Comparison of ENCODE assay signal across 19 mouse cellular contexts in the genomic region with DNA sequence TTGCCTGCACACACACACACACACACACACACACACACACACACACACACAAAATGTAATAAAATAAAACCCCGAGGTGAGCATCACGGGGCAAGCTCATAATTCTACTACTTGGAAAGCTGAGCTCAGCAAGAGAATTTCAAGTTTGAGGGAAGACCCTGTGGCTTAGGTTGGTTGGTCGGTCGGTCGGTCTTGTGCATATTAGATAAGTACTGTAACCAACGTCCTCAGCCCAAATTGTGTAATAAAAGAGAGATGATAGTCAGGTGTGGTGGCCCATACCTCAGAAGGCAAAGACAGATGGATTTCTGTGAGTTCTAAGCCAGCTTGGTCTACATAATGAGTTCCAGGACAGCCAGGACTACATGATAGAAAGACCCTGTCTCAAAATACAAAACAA.
"Had no signal": no experiment of that assay in that cellular context is flagged by ENCODE, and none has a peak within 500 bp of the region (broad histone marks: within the 10 kb centered on the region; RNA-seq: fewer than 3 reads in every experiment).

No protein-coding gene starts in this region.

- H3K9me3 ChIP-seq: limb, embryonic 10.5 days; limb, embryonic 13.5 days; megakaryocyte, embryonic 14.5 days; neural tube, embryonic 12.5 days; neural tube, embryonic 15.5 days; stomach, embryonic 15.5 days had no signal

- H3K4me3 ChIP-seq: layer of hippocampus, adult 2 months; limb, embryonic 10.5 days; limb, embryonic 13.5 days; megakaryocyte, embryonic 14.5 days; neural tube, embryonic 12.5 days; neural tube, embryonic 15.5 days; stomach, embryonic 15.5 days had no signal

- H3K4me1 ChIP-seq: limb, embryonic 10.5 days; neural tube, embryonic 12.5 days; stomach, embryonic 15.5 days had no signal

- H3K27ac ChIP-seq: kidney, postnatal 0 days; layer of hippocampus, adult 2 months; limb, embryonic 10.5 days; limb, embryonic 13.5 days; macrophage; neural tube, embryonic 12.5 days; neural tube, embryonic 15.5 days; stomach, embryonic 15.5 days had no signal

- H3K4me2 ChIP-seq: limb, embryonic 13.5 days; midbrain, embryonic 11.5 days; neural tube, embryonic 12.5 days; neural tube, embryonic 15.5 days; stomach, embryonic 15.5 days had no signal

- ATAC-seq: intestine, postnatal 0 days had no signal

- H3K27me3 ChIP-seq: limb, embryonic 13.5 days; megakaryocyte, embryonic 14.5 days; neural tube, embryonic 12.5 days; neural tube, embryonic 15.5 days; stomach, embryonic 15.5 days had no signal

- H3K9ac ChIP-seq: limb, embryonic 13.5 days; neural tube, embryonic 12.5 days; neural tube, embryonic 15.5 days; stomach, embryonic 15.5 days had no signal

- H3K36me3 ChIP-seq: neural tube, embryonic 12.5 days; neural tube, embryonic 15.5 days; stomach, embryonic 15.5 days had no signal

- DNase-seq: kidney, adult 2 months; kidney, postnatal 25 days; lung, adult 2 months; midbrain, embryonic 14.5 days; right cerebral cortex, adult 18-20 months; right cerebral cortex, postnatal 14 days; right cerebral cortex, postnatal 4 days; thymus, postnatal 4 days had no signal
